Mouse (Mus musculus) ES-E14 (cell line): Measurements from ENCODE around the gene Pcx. TPM values are rescaled to one million over a fixed set of nuclear protein-coding genes. Genes with fewer than 3 reads are reported as not detected.
A peak's percentile ranks its signal among the peaks of the same experiment; 100 is the strongest.

Experiments used
- DNase-seq: peaks from one replicate; pipeline ENCODE4 v3.0.0-alpha.2; 2013; ENCODE audit warnings: low read depth, low spot score
- H3K27ac ChIP-seq: 2 replicates; pipeline ENCODE4 v1.5.1; 2012; ENCODE audit warnings: low read depth, mild to moderate bottlenecking, low read length, moderate library complexity, mixed read lengths; ENCODE audit not compliant: poor library complexity, insufficient read depth, severe bottlenecking
- H3K36me3 ChIP-seq: 2 replicates; pipeline ENCODE4 v1.6.1; 2012; ENCODE audit warnings: mild to moderate bottlenecking, low read length, moderate library complexity, mixed read lengths; ENCODE audit not compliant: control insufficient read depth, poor library complexity, insufficient read depth, severe bottlenecking
- H3K4me1 ChIP-seq, 2 experiments: fragments of 150-350 bp in 1 of 2; sonication (generic) in 1 of 2; 2 replicates each; pipeline ENCODE4 v1.6.1; 2012; ENCODE audit warnings: low read length in 2 of 2, mild to moderate bottlenecking in 1 of 2, mixed read lengths in 1 of 2; ENCODE audit not compliant: control insufficient read depth in 2 of 2, insufficient read depth in 2 of 2, poor library complexity in 1 of 2
- H3K4me3 ChIP-seq, 2 experiments: fragments of 150-350 bp in 1 of 2; sonication (generic) in 1 of 2; 2 replicates each; pipeline ENCODE4 v1.5.1; 2012; ENCODE audit warnings: low read length in 2 of 2, low read depth in 1 of 2, mild to moderate bottlenecking in 1 of 2, mixed read lengths in 1 of 2; ENCODE audit not compliant: insufficient read depth in 1 of 2, poor library complexity in 1 of 2, severe bottlenecking in 1 of 2
- H3K9ac ChIP-seq: 2 replicates; pipeline ENCODE4 v1.6.1; 2012; ENCODE audit warnings: low read depth, mild to moderate bottlenecking, low read length, mixed read lengths; ENCODE audit not compliant: poor library complexity, insufficient read depth, severe bottlenecking
- H3K9me3 ChIP-seq: fragments of 150-350 bp; sonication (generic); 2 replicates; pipeline ENCODE4 v1.6.1; 2012; ENCODE audit warnings: low read depth, mild to moderate bottlenecking, low read length; ENCODE audit not compliant: control insufficient read depth, insufficient read depth
- CHD2 ChIP-seq: IDR thresholded peaks from 2 replicates; pipeline ENCODE4 v1.6.1; 2014; ENCODE audit warnings: mild to moderate bottlenecking, low read depth, low read length, inconsistent platforms
- HCFC1 ChIP-seq: IDR thresholded peaks from 2 replicates; pipeline ENCODE4 v1.6.1; 2012; ENCODE audit warnings: low read length, inconsistent platforms, borderline replicate concordance; ENCODE audit not compliant: insufficient read depth
- MAFK ChIP-seq: IDR thresholded peaks from 2 replicates; pipeline ENCODE4 v1.6.1; 2014; ENCODE audit warnings: mild to moderate bottlenecking, low read depth, low read length, inconsistent platforms; ENCODE audit not compliant: insufficient read depth
- ZC3H11A ChIP-seq: IDR thresholded peaks from 2 replicates; pipeline ENCODE4 v1.6.1; 2012; ENCODE audit warnings: low read depth, mild to moderate bottlenecking, inconsistent platforms, low read length, borderline replicate concordance
- ZNF384 ChIP-seq: IDR thresholded peaks from 2 replicates; pipeline ENCODE4 v1.6.1; 2012; ENCODE audit warnings: low read depth, low read length, inconsistent platforms
- in situ Hi-C, 2 experiments: fragments of 600-800 bp; cut with MboI; formaldehyde crosslinking; loops; one replicate each; pipeline ENCODE4 v1.15.1; 2025; ENCODE audit warnings: low sequenced_read_pairs in 2 of 2, inconsistent platforms in 1 of 2; ENCODE audit not compliant: unreplicated experiment in 2 of 2
- total RNA-seq: library from RNA; depleted of rRNA; stranded (reverse); fragments of 300-350 nt; gene quantifications from 2 replicates; pipeline ENCODE4 v1.2.3, GENCODE M21; 2012

Gene Pcx
- total RNA-seq, 1 experiment, result 35.6 TPM

DNA sequence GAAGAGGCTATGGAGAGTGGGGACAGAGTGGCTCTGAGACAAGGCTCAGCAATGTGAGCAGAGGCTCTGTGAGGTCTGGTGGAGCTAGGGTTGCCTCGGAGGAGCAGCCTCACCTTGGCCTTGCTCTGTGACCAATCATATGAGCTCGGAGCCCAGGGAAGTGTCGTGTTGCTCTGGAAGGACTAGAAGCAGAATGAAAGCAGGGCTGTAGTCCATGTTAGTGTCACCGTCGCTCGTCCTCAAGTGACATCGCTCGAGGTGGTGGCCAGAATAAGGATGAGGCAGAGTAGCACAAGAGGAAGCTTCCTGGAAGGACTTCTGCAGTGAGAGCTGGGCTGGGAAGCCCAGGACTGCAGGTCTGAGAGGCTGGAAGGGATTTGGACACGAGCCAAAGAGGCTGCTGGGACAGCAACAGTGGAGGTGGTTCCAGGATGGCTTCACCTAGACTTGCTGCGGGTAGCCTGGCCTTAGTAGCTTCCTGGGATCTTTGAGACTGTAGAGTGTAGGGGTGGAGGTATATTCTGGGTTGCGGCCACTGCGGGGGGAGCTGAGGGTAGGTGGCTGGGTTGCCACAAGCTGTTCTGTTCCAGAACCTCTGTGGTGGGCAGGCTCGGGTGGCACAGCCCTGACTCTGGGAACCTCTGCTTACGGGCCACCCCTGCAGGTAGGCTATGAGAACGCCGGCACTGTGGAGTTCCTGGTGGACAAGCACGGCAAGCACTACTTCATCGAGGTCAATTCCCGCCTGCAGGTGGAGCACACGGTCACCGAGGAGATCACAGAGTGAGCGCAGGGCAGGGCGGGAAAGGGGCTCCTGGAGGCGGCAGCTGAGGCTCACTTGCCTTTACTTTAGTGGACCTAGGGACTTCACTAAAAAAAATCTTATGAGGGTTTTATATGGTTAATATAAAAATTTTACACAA is 93.8 kb downstream of the Pcx start:
- Histone ChIP-seq H3K36me3 (no peaks in the 10 kb centered on the region), H3K9ac (no peak overlapping the region; the same call in 1 of the 2 replicates), H3K9me3 (no peaks in the 10 kb centered on the region), H3K4me1 (peaks cover 5 to 8% of the 10 kb centered on the region in 2 experiments; a peak in 3 of 4 replicates), H3K27ac (no peak overlapping the region), H3K4me3 (peak overlapping the region in 1 of 2 experiments; percentile 34; a peak in 1 of 4 replicates)
- in situ Hi-C loops, result no loop called here
- TF ChIP-seq ZC3H11A, result no peak
- no peak for TF ChIP-seq ZNF384
- TF ChIP-seq HCFC1, result no peak
- no peak for TF ChIP-seq CHD2
- TF ChIP-seq MAFK, result no peak
- peak; percentile 68 for DNase-seq

DNA sequence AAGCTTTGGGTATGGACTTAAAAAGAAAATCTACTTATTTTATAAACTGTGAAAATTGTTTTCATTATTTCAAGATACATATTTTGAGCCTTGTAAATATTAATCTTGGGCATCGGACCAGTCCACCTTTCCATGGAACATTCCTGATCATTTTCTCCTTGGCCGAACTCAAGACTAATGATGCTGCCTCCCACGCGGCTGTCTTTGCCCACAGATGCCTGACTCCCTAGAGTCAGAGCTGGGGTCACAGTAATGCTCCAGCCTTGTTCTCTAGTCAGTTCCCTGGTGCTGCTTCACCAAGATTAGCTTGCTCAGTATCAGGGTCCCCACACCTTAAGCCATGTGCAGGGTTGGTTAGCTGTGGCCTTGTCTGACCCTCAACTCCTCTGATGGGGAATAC is 95.4 kb downstream of the Pcx start:
- peaks cover 5 to 8% of the 10 kb centered on the region in 2 experiments; a peak in 3 of 4 replicates for H3K4me1 ChIP-seq
- in situ Hi-C loops, result no loop called here
- TF ChIP-seq CHD2 (no peak), MAFK (no peak), HCFC1 (no peak), ZC3H11A (no peak), ZNF384 (no peak)
- H3K4me3 ChIP-seq, result no peak overlapping the region
- H3K27ac ChIP-seq, result no peak overlapping the region
- H3K9ac ChIP-seq, result no peak overlapping the region
- H3K9me3 ChIP-seq, result no peaks in the 10 kb centered on the region
- DNase-seq, result no peak
- no peaks in the 10 kb centered on the region for H3K36me3 ChIP-seq

DNA sequence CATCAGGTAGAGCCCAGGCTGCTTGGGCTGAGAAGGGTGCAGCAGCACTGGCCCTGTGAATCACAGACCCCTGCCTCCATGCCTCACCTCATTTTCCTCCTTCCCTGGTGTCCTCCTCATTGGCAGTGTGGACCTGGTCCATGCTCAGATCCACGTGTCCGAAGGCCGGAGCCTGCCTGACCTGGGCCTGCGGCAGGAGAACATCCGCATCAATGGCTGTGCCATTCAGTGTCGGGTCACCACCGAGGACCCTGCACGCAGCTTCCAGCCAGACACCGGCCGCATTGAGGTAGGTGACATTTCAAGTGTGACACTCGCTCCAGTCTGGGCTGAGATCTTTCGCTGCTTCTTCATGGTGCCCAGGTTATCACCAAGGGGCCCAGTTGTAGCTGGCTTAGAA is 97.1 kb downstream of the Pcx start:
- no peak overlapping the region for H3K9ac ChIP-seq
- no peak overlapping the region for H3K4me3 ChIP-seq
- in situ Hi-C loops, result no loop called here
- peaks cover 2 to 11% of the 10 kb centered on the region in 2 experiments; a peak in 3 of 4 replicates for H3K4me1 ChIP-seq
- peaks cover 6% of the 10 kb centered on the region; the same call in 1 of the 2 replicates for H3K36me3 ChIP-seq
- DNase-seq, result no peak
- no peaks in the 10 kb centered on the region for H3K9me3 ChIP-seq
- TF ChIP-seq ZNF384, result no peak
- TF ChIP-seq MAFK, result no peak
- no peak for TF ChIP-seq HCFC1
- TF ChIP-seq CHD2, result no peak
- TF ChIP-seq ZC3H11A, result no peak
- no peak overlapping the region for H3K27ac ChIP-seq

DNA sequence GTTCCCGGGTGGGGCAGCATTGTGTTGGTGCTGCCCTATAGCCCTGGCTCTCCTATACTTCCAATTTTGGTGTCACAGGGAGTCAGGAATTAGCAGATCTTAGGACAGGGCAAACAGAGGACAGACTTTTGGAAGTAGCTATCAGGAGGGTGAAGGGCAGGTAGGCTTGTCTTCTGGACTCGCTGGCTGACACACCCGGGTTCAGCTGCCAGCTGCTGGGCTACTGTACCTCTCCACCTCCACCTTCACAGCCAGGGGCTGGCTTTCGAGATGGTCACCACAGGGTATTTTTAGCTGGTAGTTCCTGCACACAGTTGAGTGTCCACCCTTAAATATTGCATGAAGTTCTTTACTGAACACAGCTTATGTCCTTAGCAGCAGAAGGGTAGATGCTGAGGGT is 98.2 kb downstream of the Pcx start:
- TF ChIP-seq ZNF384 (no peak), CHD2 (no peak), MAFK (no peak), ZC3H11A (no peak), HCFC1 (no peak)
- Histone ChIP-seq H3K9ac (no peak overlapping the region), H3K4me3 (no peak overlapping the region), H3K4me1 (peaks cover 2 to 21% of the 10 kb centered on the region in 2 experiments; a peak in 3 of 4 replicates), H3K27ac (no peak overlapping the region), H3K9me3 (no peaks in the 10 kb centered on the region), H3K36me3 (peaks cover 17% of the 10 kb centered on the region; the same call in 1 of the 2 replicates)
- no peak for DNase-seq
- in situ Hi-C loops, result no loop called here
